Mouse (Mus musculus) lung, adult 18-20 months (tissue): ENCODE measurements around the gene Pcnx2.

ENCODE experiments used
- DNase-seq, 2 experiments: peaks; one replicate each; pipeline ENCODE4 v3.0.0; 2022; ENCODE audit warnings: mixed read lengths in 2 of 2

Pcnx2 gene

GRCm38 (mm10) chr8:125816742-125817141, 81.4 kb downstream of the Pcnx2 start:
- no peak for DNase-seq

- no peak for DNase-seq
Measured at GRCm38 (mm10) chr8:125808826-125809225, 89.3 kb downstream of the Pcnx2 start.

GRCm38 (mm10) chr8:125807905-125808310, 90.2 kb downstream of the Pcnx2 start:
- no peak for DNase-seq

GRCm38 (mm10) chr8:125806459-125806858, 91.7 kb downstream of the Pcnx2 start:
- DNase-seq: no peak

GRCm38 (mm10) chr8:125796970-125797369, 101.1 kb downstream of the Pcnx2 start:
- no peak for DNase-seq

- DNase-seq: no peak
Measured at GRCm38 (mm10) chr8:125795341-125795740, 102.8 kb downstream of the Pcnx2 start.

- DNase-seq: no peak
Measured at GRCm38 (mm10) chr8:125792816-125793455, 105.2 kb downstream of the Pcnx2 start.

GRCm38 (mm10) chr8:125786886-125787285, 111.2 kb downstream of the Pcnx2 start:
- no peak for DNase-seq

- no peak for DNase-seq
Measured at GRCm38 (mm10) chr8:125782161-125782560, 116.0 kb downstream of the Pcnx2 start.

- no peak for DNase-seq
Measured at GRCm38 (mm10) chr8:125779656-125780055, 118.5 kb downstream of the Pcnx2 start.

- DNase-seq: no peak
Measured at GRCm38 (mm10) chr8:125778919-125779318, 119.2 kb downstream of the Pcnx2 start.

- peak; percentile 16 to 46 for DNase-seq
Measured at GRCm38 (mm10) chr8:125777478-125778164, 120.5 kb downstream of the Pcnx2 start.

GRCm38 (mm10) chr8:125776800-125777199, 121.3 kb downstream of the Pcnx2 start:
- DNase-seq: peak; percentile 68 to 75

- DNase-seq: no peak
Measured at GRCm38 (mm10) chr8:125776314-125776713, 121.8 kb downstream of the Pcnx2 start.

- DNase-seq: no peak
Measured at GRCm38 (mm10) chr8:125775031-125775430, 123.1 kb downstream of the Pcnx2 start.

- DNase-seq: no peak
Measured at GRCm38 (mm10) chr8:125773281-125773803, 124.8 kb downstream of the Pcnx2 start.

GRCm38 (mm10) chr8:125772300-125772699, 125.8 kb downstream of the Pcnx2 start:
- DNase-seq: no peak

GRCm38 (mm10) chr8:125768079-125768478, 130.0 kb downstream of the Pcnx2 start:
- no peak for DNase-seq

- no peak for DNase-seq
Measured at GRCm38 (mm10) chr8:125763066-125763786, 134.9 kb downstream of the Pcnx2 start.

GRCm38 (mm10) chr8:125759022-125759421, 139.1 kb downstream of the Pcnx2 start:
- DNase-seq: peak in 1 of 2 experiments; percentile 31

GRCm38 (mm10) chr8:125757106-125757496, 141.0 kb downstream of the Pcnx2 start:
- no peak for DNase-seq

- no peak for DNase-seq
Measured at GRCm38 (mm10) chr8:125756391-125757105, 141.6 kb downstream of the Pcnx2 start.

GRCm38 (mm10) chr8:125755896-125756295, 142.2 kb downstream of the Pcnx2 start:
- no peak for DNase-seq
